ENCODE assay signal across 42 mouse cellular contexts in genomic region chr5:17334836-17335235, GRCm38 (mm10). TPM values are rescaled to one million over a fixed set of nuclear protein-coding genes. Genes with fewer than 3 reads are reported as not detected.
"Had no signal": no experiment of that assay in that cellular context is flagged by ENCODE, and none has a peak within 500 bp of the region (broad histone marks: within the 10 kb centered on the region; RNA-seq: fewer than 3 reads in every experiment).

No protein-coding gene starts in this region.

- H3K36me3 ChIP-seq: heart, embryonic 10.5 days; heart, embryonic 12.5 days; hindbrain, embryonic 13.5 days; hindbrain, embryonic 15.5 days; limb, embryonic 13.5 days; liver, embryonic 13.5 days; liver, embryonic 15.5 days had no signal

- H3K27me3 ChIP-seq: heart, embryonic 12.5 days; hindbrain, embryonic 13.5 days; hindbrain, embryonic 15.5 days; limb, embryonic 13.5 days; liver, embryonic 13.5 days; liver, embryonic 15.5 days had no signal

- ATAC-seq: hindbrain, postnatal 0 days; intestine, embryonic 16.5 days; liver, postnatal 0 days had no signal

- DNase-seq: gastrocnemius, adult 2 months; gastrocnemius, postnatal 10 days; gastrocnemius, postnatal 25 days; heart, adult 18-20 months; heart, postnatal 10 days; heart, postnatal 36 days; kidney, adult 11 months; kidney, postnatal 14 days; kidney, postnatal 36 days; layer of hippocampus, adult 9-11 months; layer of hippocampus, postnatal 36 days; liver; liver, embryonic 13.5 days; liver, postnatal 0 days had no signal

- H3K27ac ChIP-seq: gastrocnemius, adult 2 months; heart, embryonic 10.5 days; hindbrain, embryonic 13.5 days; hindbrain, embryonic 15.5 days; hindbrain, postnatal 0 days; liver, embryonic 13.5 days; liver, embryonic 15.5 days had no signal

- H3K9me3 ChIP-seq: heart, embryonic 10.5 days; heart, embryonic 12.5 days; hindbrain, embryonic 13.5 days; hindbrain, embryonic 15.5 days; limb, embryonic 13.5 days; liver, embryonic 13.5 days; liver, embryonic 15.5 days had no signal

- H3K4me1 ChIP-seq: heart, embryonic 10.5 days; heart, embryonic 12.5 days; hindbrain, embryonic 13.5 days; hindbrain, embryonic 15.5 days; limb, embryonic 13.5 days; liver, embryonic 13.5 days; liver, embryonic 15.5 days had no signal

- H3K9ac ChIP-seq: heart, embryonic 12.5 days; hindbrain, embryonic 13.5 days; hindbrain, embryonic 15.5 days; limb, embryonic 13.5 days; liver, embryonic 13.5 days; liver, embryonic 15.5 days; liver, postnatal 0 days had no signal

- H3K4me3 ChIP-seq: gastrocnemius, adult 2 months; heart, embryonic 10.5 days; heart, embryonic 12.5 days; hindbrain, embryonic 13.5 days; hindbrain, embryonic 15.5 days; limb, embryonic 13.5 days; liver, embryonic 13.5 days; liver, embryonic 15.5 days had no signal

- H3K4me2 ChIP-seq: heart, embryonic 12.5 days; hindbrain, embryonic 13.5 days; hindbrain, embryonic 15.5 days; limb, embryonic 13.5 days; liver, embryonic 11.5 days; liver, embryonic 13.5 days; liver, embryonic 15.5 days had no signal

RNA-seq across cellular contexts. Expression of gene Speer4f2, which starts 38.1 kb away (rescaled TPM):
- total RNA-seq: gastrocnemius, adult 2 months; gastrocnemius, postnatal 10 days; gastrocnemius, postnatal 25 days; gastrocnemius, postnatal 4 days; granulocyte monocyte progenitor cell, adult 5-6 weeks; heart, adult 18-20 months; heart, adult 8-10 months; heart, postnatal 10 days; heart, postnatal 36 days; hematopoietic stem cell, adult 5-6 weeks; hindbrain, postnatal 0 days; layer of hippocampus, adult 18-20 months; layer of hippocampus, adult 8-10 months; layer of hippocampus, postnatal 14 days; layer of hippocampus, postnatal 36 days; left cerebral cortex, adult 18-20 months; left cerebral cortex, adult 8-10 months; left cerebral cortex, postnatal 14 days; left cerebral cortex, postnatal 36 days had no signal
- polyA plus RNA-seq: frontal cortex, adult 2 months; heart, embryonic 10.5 days; heart, embryonic 12.5 days; heart, embryonic 14.5 days; heart, embryonic 16.5 days; hindbrain, embryonic 11.5 days; hindbrain, embryonic 13.5 days; hindbrain, embryonic 15.5 days; hindbrain, postnatal 0 days; intestine, embryonic 14.5 days; intestine, embryonic 16.5 days; kidney, embryonic 14.5 days; large intestine, adult 2 months; limb, embryonic 11.5 days; limb, embryonic 13.5 days; liver, embryonic 11.5 days; liver, embryonic 13.5 days; liver, embryonic 15.5 days; liver, postnatal 0 days had no signal
